Mouse (Mus musculus) brain, embryonic 14.5 days (tissue): ENCODE measurements around the gene Zfhx3.

Source experiments
- CTCF ChIP-seq: fragments of 200-500 bp; IDR thresholded peaks from 2 replicates; pipeline ENCODE4 v1.5.1; 2012; ENCODE audit warnings: inconsistent platforms, mild to moderate bottlenecking, moderate library complexity, borderline replicate concordance; ENCODE audit not compliant: insufficient read depth, insufficient read length; ENCODE audit errors: extremely low read depth
- POLR2A ChIP-seq: fragments of 200-500 bp; IDR thresholded peaks from 2 replicates; pipeline ENCODE4 v1.6.1; 2012; ENCODE audit warnings: mild to moderate bottlenecking, inconsistent platforms, borderline replicate concordance; ENCODE audit not compliant: poor library complexity, insufficient read depth, insufficient read length, severe bottlenecking; ENCODE audit errors: extremely low read depth

DNA sequence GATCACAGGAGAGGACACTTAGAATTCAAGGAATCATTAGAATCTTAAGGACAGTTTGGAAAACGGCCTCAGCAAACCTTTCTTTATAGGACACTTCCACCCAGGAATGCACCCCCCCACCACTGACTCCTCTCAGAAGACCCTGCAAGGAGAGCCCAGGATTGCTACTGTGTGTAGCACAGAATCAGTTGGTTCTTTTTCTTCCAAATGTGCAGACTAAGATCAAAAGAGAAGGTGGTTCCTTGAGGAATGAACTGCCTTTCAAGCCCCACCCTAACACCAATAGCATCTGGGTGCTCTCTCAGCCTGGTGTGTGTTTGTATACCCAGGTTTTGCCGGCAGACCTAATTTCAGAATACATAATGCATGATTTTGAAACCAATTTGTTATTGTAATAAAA lies 279.6 kb downstream of the Zfhx3 start:
- TF ChIP-seq POLR2A (no peak), CTCF (no peak)
